Mouse (Mus musculus): Measurements from ENCODE around the gene Tdrd12. TPM values are rescaled to one million over a fixed set of nuclear protein-coding genes. Genes with fewer than 3 reads are reported as not detected.

The Tdrd12 gene
- total RNA-seq, 2 experiments from 2014 or later, result 0.52 to 0.63 TPM

- DNase-seq, result no peak
These were observed 89.3 kb downstream of the Tdrd12 start, which contains the start of gene Slc7a9 for GRCm38 (mm10) chr7:35447996-35448846. Gene Slc7a9, plus strand, starts transcription at chr7:35448796.

- DNase-seq, result no peak
These were observed 90.0 kb downstream of the Tdrd12 start for GRCm38 (mm10) chr7:35447501-35447900.

- no peak for DNase-seq
These were observed 102.3 kb downstream of the Tdrd12 start for GRCm38 (mm10) chr7:35435266-35435665.

DNA sequence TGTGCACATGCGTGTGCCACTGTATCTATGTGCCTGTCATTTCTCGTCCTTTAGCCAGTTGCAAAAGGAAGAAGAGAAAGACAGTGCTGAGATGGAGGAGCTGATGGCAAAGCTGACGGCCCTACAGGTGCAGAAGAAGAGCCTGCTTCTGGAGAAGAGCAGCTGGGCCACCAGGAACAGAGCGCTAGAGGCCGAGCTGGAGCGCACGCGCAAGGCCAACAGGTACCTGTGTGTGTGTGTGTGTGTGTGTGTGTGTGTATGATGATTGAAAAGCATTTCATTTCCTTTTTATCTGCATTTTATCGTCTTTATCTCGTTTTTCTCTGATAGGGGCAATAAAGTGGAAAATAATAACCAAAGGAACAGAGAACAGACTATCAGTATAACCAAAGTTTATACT lies 109.4 kb downstream of the Tdrd12 start:
- DNase-seq, result no peak

- no peak for DNase-seq
These were observed 114.5 kb downstream of the Tdrd12 start for GRCm38 (mm10) chr7:35423071-35423470.

Other genes starting within 250 kb of the Tdrd12 start
- gene Gpatch1, start 219.3 kb downstream of the Tdrd12 start, total RNA-seq (2021), result 10 to 100 TPM; 25.4 to 26.8 TPM
- 1 to 10 TPM; 4.0 to 6.0 TPM for gene Rhpn2, start 203.6 kb downstream of the Tdrd12 start, total RNA-seq (2021)
- 1 to 10 TPM; 5.0 to 5.4 TPM for gene Faap24, start 140.9 kb downstream of the Tdrd12 start, total RNA-seq (2021)
- 10 to 100 TPM; 18.7 to 21.1 TPM for gene Cep89, start 140.7 kb downstream of the Tdrd12 start, total RNA-seq (2021)
- gene Slc7a9, start 88.9 kb downstream of the Tdrd12 start, total RNA-seq (2021), result not detected
- 10 to 100 TPM; 65.2 to 73.8 TPM for gene Nudt19, start 18.6 kb upstream of the Tdrd12 start, total RNA-seq (2021)
- gene Rgs9bp, start 47.8 kb upstream of the Tdrd12 start, total RNA-seq (2021), result under 1 TPM; 0.23 to 0.37 TPM
- 10 to 100 TPM; 42.0 to 44.1 TPM for gene Ankrd27, start 48.5 kb upstream of the Tdrd12 start, total RNA-seq (2021)
- 10 to 100 TPM; 73.9 to 84.1 TPM for gene Pdcd5, start 109.8 kb upstream of the Tdrd12 start, total RNA-seq (2021)
- 100 to 1,000 TPM in 1 of 2 experiments, 10 to 100 TPM in 1; 93.5 to 103 TPM for gene Dpy19l3, start 216.7 kb upstream of the Tdrd12 start, total RNA-seq (2021)